Mouse (Mus musculus): Measurements from ENCODE around the gene Ypel2.
A peak's percentile ranks its signal among the peaks of the same experiment; 100 is the strongest.

The Ypel2 gene

GRCm38 (mm10) chr11:86995625-86996221 is 2.2 kb upstream of the Ypel2 start:
- peak; percentile 53 to 79 for DNase-seq (ENCODE audit: low spot score in 2 of 2)

DNA sequence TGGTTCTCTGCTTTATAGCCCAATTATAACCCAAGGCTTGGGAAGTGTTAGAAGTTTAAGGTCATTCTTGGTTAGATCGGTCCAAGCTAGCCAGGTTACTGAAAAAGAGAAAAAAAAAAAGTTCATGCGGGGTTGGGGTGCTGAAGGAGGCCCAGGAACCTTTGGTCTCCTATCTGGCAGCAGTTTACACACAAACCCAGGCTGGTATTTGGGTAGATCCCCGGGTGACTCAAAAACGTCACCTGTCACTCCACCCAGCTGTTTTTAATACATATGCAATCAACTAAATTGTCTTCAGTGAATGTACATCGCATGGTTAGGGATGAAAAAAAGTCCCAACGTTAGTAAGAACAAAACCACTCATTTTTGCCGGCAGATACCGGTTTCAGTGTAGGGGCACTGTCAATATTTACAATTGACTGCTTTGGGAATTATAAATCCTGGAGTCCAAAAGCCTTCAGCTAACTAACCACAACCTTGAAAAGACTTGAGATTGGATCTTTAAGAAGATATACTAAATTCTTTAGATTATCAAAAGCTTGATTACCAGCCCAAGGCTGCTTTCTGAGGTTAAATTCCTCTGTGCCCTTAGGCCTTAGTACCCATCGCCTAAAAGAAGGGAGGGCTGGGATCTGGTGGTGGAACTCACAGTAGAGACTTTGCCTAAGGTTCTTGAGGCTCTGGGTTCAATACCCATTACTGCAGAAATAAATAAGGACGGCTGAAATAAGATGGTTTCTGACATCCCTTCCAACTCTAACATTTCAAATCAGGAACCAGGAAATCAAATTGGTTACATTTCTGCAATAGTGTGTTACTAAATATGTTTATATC is 1.5 kb upstream of the Ypel2 start:
- DNase-seq (ENCODE audit: low spot score in 2 of 2): no peak

DNA sequence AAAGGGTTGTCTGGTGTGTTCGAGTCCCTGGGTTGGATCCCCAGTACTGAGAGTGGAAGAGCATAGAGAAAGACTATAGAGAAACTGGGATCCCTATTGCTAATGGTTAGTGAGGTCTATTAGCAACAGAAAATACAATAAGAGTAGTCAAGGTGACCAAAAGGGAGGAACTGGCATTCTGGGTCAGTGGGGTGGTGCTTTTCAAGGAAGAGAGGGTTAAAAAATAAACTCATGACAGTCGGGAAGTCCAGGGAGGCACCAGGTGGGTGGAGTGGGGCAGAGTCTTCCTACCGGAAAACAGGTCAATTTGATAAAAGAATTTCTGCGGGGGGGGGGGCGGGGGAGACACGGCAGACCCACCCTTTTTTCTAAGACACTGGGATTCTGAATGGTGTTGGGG is 823 bp upstream of the Ypel2 start:
- DNase-seq (ENCODE audit: low spot score in 2 of 2): no peak

DNA sequence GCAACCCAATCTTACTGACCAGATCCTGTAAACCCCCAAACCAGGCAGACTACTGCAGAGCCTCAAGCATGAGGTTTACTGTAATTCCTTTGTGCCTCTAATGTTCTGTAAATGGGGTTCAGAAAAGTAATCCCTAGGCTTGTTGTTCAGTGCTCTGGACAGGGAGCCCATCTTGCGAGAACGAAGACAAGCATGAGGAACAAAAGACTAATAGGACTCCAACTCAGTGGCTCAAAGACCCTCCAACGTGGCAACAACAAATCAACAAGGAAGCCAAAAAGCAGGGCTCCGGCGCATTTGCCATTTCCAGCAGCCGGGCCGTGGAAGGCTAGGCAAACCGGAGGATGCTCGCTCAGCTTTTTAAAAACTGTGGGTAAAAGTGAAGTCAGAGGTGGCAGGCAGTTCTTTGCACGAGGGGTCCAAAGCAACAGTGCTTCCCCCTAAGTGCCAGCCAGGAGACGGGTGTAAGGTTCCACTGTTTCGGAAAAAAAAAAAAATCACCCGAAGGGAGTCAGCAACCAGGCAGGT is 982 bp downstream of the Ypel2 start:
- DNase-seq (ENCODE audit: low spot score in 2 of 2): no peak

GRCm38 (mm10) chr11:86991241-86991640 is 2.3 kb downstream of the Ypel2 start:
- no peak for DNase-seq (ENCODE audit: low spot score in 2 of 2)

GRCm38 (mm10) chr11:86990309-86990708 is 3.2 kb downstream of the Ypel2 start:
- no peak for DNase-seq (ENCODE audit: low spot score in 2 of 2)

DNA sequence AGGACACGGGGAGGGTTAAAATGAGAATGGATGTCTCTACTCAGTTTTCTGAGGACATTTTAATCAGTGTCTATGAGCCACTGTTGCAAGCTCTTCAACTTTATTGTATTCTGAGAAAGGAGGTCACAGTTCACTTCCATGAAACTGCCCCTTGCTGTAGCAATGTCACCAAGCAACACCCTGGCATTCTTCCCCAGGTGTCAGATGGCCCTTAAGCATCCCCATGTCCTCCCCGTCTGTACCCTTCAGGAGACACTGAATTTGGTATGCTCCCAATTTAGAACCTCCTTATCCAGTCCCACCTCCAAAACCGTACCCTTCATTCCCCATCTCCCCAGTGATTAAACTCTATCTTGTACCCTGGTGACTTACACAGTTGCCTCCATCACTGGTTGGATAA is 8.5 kb downstream of the Ypel2 start:
- DNase-seq (ENCODE audit: low spot score in 2 of 2): no peak

GRCm38 (mm10) chr11:86983056-86983455 is 10.5 kb downstream of the Ypel2 start:
- DNase-seq (ENCODE audit: low spot score in 2 of 2): no peak

DNA sequence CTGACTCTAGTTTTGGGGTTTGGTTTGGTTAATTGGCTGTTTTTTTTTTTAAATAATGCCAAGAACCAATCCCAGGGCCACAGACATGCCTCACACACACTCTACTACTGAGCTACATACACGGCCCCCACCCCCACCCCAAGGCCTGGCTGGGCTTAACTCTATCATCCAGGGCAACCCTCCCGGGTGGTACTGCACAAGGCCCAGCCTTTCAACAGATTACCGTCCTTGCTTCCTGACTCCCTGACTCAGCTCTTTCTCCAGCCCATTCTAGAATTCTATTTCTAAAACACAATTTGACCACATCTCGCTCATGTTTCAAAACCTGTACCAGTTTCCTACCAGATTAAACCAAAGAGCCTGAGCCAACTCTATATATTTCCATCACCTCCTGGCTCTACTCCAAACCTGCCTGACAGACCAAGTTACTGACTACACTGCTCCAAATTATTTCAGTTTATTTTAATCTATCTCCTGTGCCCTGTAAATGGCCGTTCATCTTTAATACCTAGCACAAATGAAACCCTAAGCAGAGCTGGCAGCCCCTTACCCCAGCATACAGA is 12.2 kb downstream of the Ypel2 start:
- no peak for DNase-seq (ENCODE audit: low spot score in 2 of 2)

DNA sequence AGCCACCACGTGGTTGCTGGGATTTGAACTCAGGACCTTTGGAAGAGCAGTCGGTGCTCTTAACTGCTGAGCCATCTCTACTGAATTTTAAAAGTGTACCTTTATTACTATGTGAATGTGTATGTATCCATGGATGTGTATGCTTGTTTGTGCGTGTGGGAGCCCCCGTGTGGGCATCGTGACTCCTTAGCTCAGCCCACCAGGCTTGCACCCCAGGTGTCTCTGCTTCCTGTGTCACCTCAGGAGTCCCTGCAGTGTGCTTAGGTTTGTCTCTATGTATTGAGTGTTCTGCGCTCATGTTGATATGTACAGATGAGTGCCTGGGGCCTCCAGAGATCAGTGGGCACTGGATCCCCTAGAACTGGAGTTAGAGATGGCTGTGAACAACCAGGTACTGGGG is 13.0 kb downstream of the Ypel2 start:
- no peak for DNase-seq (ENCODE audit: low spot score in 2 of 2)

DNA sequence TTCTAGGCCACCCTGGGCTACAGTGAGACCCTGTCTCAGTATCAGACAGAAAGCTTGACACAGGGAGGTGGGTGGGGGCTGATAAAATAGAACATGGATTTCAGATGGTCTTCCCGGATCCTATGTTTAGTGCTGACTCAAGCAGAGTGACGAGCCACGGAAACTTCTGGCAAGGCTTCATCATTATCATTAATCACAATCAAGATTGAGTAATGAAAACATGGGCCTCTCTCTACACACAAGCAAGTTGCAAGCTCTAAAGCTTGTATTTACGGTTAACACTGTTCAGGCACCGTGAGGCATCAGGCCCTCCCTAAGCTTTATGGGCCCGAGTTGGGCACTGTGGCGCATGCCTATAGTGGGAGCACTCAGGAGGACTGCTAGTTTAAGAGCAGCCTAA is 13.7 kb downstream of the Ypel2 start:
- DNase-seq (ENCODE audit: low spot score in 2 of 2): no peak

GRCm38 (mm10) chr11:86977242-86977641 is 16.3 kb downstream of the Ypel2 start:
- DNase-seq (ENCODE audit: low spot score in 2 of 2): no peak

GRCm38 (mm10) chr11:86974401-86974800 is 19.1 kb downstream of the Ypel2 start:
- DNase-seq (ENCODE audit: low spot score in 2 of 2): no peak

DNA sequence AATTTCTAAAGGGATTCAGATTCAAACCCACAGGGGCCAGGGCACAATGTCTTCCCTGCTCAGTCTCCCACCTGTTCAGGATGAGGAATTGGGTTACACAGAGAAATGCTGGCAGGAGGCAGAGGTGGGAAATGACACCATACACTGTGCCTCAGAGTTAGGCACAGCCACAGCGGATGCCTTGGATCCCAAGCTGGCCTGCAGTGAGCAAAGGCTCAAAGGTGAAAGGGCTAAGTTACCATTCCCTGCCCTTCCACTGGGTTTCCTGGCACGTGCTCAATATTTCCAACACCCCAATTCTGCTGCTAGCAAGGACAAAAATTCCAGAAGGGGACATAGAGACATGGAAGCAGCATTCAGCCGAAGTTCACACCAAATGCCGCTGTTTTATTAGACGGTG is 20.3 kb downstream of the Ypel2 start:
- DNase-seq (ENCODE audit: low spot score in 2 of 2): no peak

- DNase-seq (ENCODE audit: low spot score in 2 of 2): no peak
Measured at GRCm38 (mm10) chr11:86971057-86971753, 22.3 kb downstream of the Ypel2 start.

DNA sequence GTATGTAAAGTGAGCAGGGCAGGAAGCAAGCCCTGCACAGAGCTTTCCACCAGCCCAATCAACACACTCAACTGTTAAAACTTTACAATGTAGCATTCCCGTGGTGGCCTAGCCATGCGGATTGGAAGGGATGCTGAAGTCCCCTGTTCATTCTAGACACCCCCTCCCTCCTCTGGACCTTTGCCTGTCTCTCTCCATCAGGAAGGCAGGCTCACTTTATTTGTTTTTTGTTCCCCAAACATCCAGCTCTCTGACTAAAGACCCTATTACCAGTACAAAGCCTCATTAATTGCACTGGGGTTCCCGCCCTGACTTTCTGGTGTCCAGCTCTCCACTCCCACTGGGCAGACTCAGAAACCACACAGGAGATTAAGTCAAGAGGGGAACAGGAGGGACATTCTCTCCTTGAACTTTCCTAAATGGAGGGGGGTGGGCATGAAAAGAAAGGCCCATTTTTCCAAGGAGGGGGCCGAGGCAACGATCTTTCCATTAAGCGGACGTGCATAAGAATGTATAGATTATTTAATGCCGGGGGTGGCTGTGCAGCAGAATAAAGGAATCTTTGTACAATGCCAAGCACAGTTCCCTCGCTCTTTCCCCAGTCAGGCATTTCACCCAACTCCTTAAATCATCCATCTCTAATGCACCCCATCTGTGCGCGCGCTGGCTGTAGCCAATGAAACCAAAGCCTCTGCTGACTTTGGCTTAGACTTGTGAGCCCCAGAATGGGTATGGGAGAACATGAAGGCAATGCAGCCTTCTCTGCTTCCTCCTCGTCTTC is 24.3 kb downstream of the Ypel2 start:
- DNase-seq (ENCODE audit: low spot score in 2 of 2): no peak

DNA sequence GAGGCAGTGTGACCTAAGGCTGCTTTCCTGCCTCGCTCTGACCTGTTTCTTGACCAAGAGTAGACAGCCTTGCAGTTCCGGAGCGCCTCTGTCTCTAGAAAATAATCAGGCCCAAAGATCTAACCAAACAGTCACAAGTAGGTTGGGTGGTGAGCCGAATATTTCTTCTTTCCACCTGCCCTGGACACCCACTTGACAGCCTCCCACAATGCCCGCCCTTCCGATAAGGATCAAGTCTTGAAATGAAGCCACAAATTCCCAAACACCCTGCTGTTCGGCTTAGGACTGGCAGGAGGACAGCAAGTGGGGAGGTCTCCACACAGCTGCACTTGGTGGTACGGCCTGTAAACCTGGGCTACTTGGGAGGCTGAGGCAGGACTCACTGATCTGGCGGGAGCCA is 26.0 kb downstream of the Ypel2 start:
- no peak for DNase-seq (ENCODE audit: low spot score in 2 of 2)

DNA sequence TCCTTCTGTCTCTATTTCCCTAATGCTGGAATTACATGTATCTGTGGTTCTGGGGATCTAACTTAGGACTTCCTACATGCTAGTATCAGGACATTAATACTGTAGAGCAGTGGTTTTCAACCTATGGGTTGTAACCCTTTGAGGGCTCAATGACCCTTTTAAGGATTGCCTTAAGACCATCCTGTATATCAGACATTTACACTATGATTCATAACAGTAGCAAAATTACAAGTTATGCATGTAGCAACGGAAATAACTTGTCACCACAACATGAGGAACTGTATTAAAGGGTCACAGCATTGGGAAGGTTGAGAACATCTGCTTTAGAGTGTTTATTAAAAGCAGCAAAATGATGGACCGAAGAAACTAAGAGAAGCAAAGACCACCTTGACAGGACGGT is 26.8 kb downstream of the Ypel2 start:
- DNase-seq (ENCODE audit: low spot score in 2 of 2): no peak

- DNase-seq (ENCODE audit: low spot score in 2 of 2): no peak
Measured at GRCm38 (mm10) chr11:86965079-86965478, 28.4 kb downstream of the Ypel2 start.

DNA sequence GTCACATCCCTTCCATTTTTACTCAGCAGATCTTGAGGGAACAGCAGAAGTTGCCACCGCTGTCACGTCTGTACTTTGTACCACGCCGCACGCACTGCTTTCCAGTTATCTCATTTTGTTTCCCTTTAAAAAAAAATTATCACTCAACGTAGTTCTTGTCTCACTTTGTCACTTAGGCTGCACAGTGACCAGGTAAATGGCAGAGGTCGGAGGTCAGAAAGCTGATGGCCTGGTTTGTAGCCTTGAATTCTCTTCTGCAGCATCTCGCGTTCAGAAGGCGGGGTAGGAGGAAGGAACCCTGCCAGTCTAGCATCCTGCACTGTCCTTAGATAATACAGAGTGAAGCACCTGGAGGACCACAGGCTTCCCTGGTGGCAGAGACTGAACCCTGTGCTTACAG is 29.8 kb downstream of the Ypel2 start:
- no peak for DNase-seq (ENCODE audit: low spot score in 2 of 2)

DNA sequence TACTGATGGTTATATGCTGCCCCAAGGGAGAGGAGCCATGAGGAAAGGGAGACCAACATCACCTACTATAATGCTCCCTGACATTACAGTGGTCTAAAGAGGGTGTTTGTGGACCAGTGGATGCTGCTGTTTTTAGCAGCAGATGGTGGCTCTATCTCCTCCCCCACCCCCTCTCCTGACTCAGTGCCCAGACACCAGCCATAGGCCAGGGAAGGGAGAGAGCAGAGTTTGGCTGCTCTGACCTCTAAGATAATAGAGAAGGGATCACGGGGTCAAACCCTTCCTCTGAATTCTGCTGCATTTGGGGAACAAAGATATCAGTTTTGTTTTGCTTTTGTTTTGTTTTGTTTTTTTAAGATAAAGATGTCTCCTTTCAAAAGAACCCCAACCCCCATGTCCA is 30.5 kb downstream of the Ypel2 start:
- no peak for DNase-seq (ENCODE audit: low spot score in 2 of 2)

- DNase-seq (ENCODE audit: low spot score in 2 of 2): no peak
Measured at GRCm38 (mm10) chr11:86962362-86962761, 31.1 kb downstream of the Ypel2 start.

Measured in frontal cortex, postnatal 36 days (tissue).